9 mouse cellular contexts compared by ENCODE assay signal in the genomic region with DNA sequence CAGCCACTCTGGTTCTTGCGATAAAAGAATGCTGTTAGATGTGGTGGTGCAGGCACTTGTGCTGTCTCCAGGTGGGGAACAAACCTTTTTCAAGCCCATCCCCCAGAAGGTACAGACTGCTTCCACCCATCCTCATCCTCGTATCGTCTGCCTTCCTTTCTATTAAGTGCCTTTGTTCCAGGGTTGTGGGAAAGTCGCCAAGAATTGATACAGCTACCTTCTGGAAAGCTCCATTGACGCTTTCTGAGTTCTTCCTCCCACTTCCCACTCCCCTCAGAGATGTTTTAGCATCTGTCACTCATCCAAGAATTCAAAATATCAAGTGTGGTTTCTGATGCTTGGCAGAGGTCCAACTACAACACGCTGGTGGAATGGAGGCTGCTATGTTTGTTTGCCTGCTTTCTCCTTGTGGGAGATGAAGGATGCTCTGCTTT. TPM values are rescaled to one million over a fixed set of nuclear protein-coding genes. Genes with fewer than 3 reads are reported as not detected.
DNase-seq lines count a peak whose midpoint lies in the region; ATAC-seq lines count a peak whose summit lies in the region.
"Had no signal": no experiment of that assay in that cellular context is flagged by ENCODE, and none has a peak within 500 bp of the region (broad histone marks: within the 10 kb centered on the region; RNA-seq: fewer than 3 reads in every experiment).

No protein-coding gene starts in this region.

- ATAC-seq in lung, embryonic 15.5 days (ENCODE audit: borderline replicate concordance, extremely low read depth, low FRiP score, low TSS enrichment): no peak
- no peak for ATAC-seq in intestine, embryonic 16.5 days
- ATAC-seq in neural tube, embryonic 15.5 days (ENCODE audit: low FRiP score): peak; percentile 28

- peak overlapping the region; percentile 32 for H3K4me3 ChIP-seq in lung, embryonic 15.5 days
- H3K4me3 ChIP-seq in intestine, embryonic 16.5 days (ENCODE audit: low read length): peak overlapping the region; percentile 43
- peak overlapping the region; percentile 69 for H3K4me3 ChIP-seq in neural tube, embryonic 15.5 days (replicated peaks)

- peak; percentile 44 to 62 for DNase-seq in cerebellum, postnatal 10 days
- no peak for DNase-seq in cerebellum, adult 11 months
- no peak for DNase-seq in lung, adult 18-20 months
- DNase-seq in gastrocnemius, postnatal 36 days: no peak
- no peak for DNase-seq in embryo, embryonic 9.5 days (ENCODE audit: extremely low spot score)
- DNase-seq: right cerebral cortex, postnatal 4 days had no signal

- peak overlapping the region; percentile 51 for H3K4me2 ChIP-seq in lung, embryonic 15.5 days
- peak overlapping the region; percentile 54 for H3K4me2 ChIP-seq in intestine, embryonic 16.5 days (ENCODE audit: low read depth, low read length)
- peak overlapping the region; percentile 87 for H3K4me2 ChIP-seq in neural tube, embryonic 15.5 days

- H3K36me3 ChIP-seq in lung, embryonic 15.5 days: peaks cover 32% of the 10 kb centered on the region
- peaks cover 9% of the 10 kb centered on the region; the same call in 1 of the 2 replicates for H3K36me3 ChIP-seq in intestine, embryonic 16.5 days (ENCODE audit: control insufficient read depth, insufficient read depth, low read length)
- H3K36me3 ChIP-seq in neural tube, embryonic 15.5 days: peaks cover 12% of the 10 kb centered on the region

- WGBS in lung, embryonic 15.5 days: 14% methylated on average over 6 of the region's 6 CpGs
- whole genome bisulfite sequencing in intestine, embryonic 16.5 days: 26% methylated on average over 6 of the region's 6 CpGs
- 11% methylated on average over 6 of the region's 6 CpGs for WGBS in neural tube, embryonic 15.5 days

- intact Hi-C loops in gastrocnemius, postnatal 36 days (cut with DNase I): no loop called here

- H3K27ac ChIP-seq in lung, embryonic 15.5 days: no peak overlapping the region
- H3K27ac ChIP-seq in intestine, embryonic 16.5 days (ENCODE audit: low read length): no peak overlapping the region
- peak overlapping the region; percentile 85 for H3K27ac ChIP-seq in neural tube, embryonic 15.5 days (replicated peaks)

- H3K27me3 ChIP-seq in lung, embryonic 15.5 days: no peaks in the 10 kb centered on the region
- peaks cover 3% of the 10 kb centered on the region for H3K27me3 ChIP-seq in intestine, embryonic 16.5 days (replicated peaks; ENCODE audit: control insufficient read depth, insufficient read depth, low read length)
- H3K27me3 ChIP-seq in neural tube, embryonic 15.5 days (replicated peaks): no peaks in the 10 kb centered on the region

- peaks cover 29% of the 10 kb centered on the region for H3K4me1 ChIP-seq in lung, embryonic 15.5 days
- peaks cover 11% of the 10 kb centered on the region for H3K4me1 ChIP-seq in intestine, embryonic 16.5 days (ENCODE audit: control insufficient read depth, insufficient read depth, low read length)
- peaks cover 52% of the 10 kb centered on the region for H3K4me1 ChIP-seq in neural tube, embryonic 15.5 days

- H3K9me3 ChIP-seq in lung, embryonic 15.5 days: no peaks in the 10 kb centered on the region
- no peaks in the 10 kb centered on the region for H3K9me3 ChIP-seq in intestine, embryonic 16.5 days (ENCODE audit: control insufficient read depth, low read length)
- no peaks in the 10 kb centered on the region for H3K9me3 ChIP-seq in neural tube, embryonic 15.5 days (replicated peaks)

- H3K9ac ChIP-seq in lung, embryonic 15.5 days: no peak overlapping the region
- peak overlapping the region; percentile 43; the same call in 1 of the 2 replicates for H3K9ac ChIP-seq in intestine, embryonic 16.5 days (ENCODE audit: low read depth, low read length)
- H3K9ac ChIP-seq in neural tube, embryonic 15.5 days (replicated peaks): peak overlapping the region; percentile 61

RNA-seq across cellular contexts. Expression of a gene that starts 6.1 kb away (rescaled TPM):
- polyA plus RNA-seq in lung, embryonic 15.5 days (2015; fragmentation: Nextera tagmentation; extraction: Ambion mirVana): 4.6 and 5.3 TPM in 2 replicates
- 3.5 and 3.7 TPM in 2 replicates for polyA plus RNA-seq in intestine, embryonic 16.5 days (2015; fragmentation: Nextera tagmentation; extraction: Ambion mirVana)
- 10.6 and 11.8 TPM in 2 replicates for polyA plus RNA-seq in neural tube, embryonic 15.5 days (2015; fragmentation: Nextera tagmentation; extraction: Ambion mirVana)
- 1 to 10 TPM; 2.4 to 2.9 TPM for total RNA-seq in gastrocnemius, postnatal 36 days (2021)

Comparison
In these comparisons a context has a peak if more than half of its experiments do, and no peak if none do; other contexts are left out.
1. DNase-seq: peak in cerebellum, postnatal 10 days (2 of 2); none in cerebellum, adult 11 months (single experiment), lung, adult 18-20 months (0 of 2), gastrocnemius, postnatal 36 days (0 of 2) and embryo, embryonic 9.5 days (single experiment).
2. Peak in every context shown above with its lines, with median percentiles within 50 percentile points of each other: H3K4me2 ChIP-seq and H3K4me3 ChIP-seq.